Mouse (Mus musculus) layer of hippocampus, adult 8-10 months (tissue): ENCODE measurements at regions not wholly inside any gene's neighbourhood (a gene's known extent, or its start where the extent isn't known, plus 50 kb on each side); places are given as distances from the start of the nearest gene placed in this dataset.
A peak's percentile ranks its signal among the peaks of the same experiment; 100 is the strongest.

Experiments used
- DNase-seq, 2 experiments: peaks; one replicate each; pipeline ENCODE4 v3.0.0; 2022; ENCODE audit warnings: low spot score in 2 of 2

DNA sequence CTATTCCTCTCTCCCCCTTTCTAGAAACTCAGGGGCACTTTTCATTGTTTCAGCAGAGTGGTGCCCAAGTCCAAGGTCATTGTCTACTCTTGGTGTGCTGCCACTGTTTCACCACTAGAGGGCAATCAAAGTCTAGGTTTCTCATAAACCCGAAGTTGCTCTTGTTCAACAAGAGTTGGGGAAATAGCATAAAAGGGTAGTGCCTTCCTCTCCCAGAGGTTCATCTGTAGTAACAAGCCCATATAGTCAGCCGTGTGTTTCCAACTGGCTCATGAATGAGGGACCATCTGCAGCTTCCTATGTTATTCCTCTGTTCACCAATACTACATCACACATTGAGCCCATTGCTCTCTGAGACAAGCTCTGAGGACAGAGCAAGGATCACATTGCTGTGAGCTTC is 292.4 kb upstream of the Nrsn1 start:
- peak; percentile 23 to 46 for DNase-seq

DNA sequence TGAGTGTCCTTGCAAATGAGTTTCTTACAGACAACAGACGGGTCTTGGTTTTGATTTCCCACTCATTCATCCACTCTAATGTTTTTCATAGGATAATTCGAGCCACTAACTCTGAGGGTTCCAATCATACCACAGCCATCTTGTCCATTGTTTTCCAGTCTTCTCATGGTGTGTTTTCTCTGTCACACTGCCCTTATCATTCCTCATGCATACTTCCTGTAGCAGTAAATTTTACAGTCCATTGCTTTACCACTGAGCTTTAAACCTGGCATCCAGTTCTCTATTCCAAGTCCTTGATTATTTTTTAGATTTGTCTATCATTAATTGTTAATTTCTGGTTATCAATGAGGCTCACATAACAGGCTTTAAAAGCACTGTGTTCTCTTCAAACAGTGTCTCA is 290.0 kb upstream of the Nrsn1 start:
- DNase-seq, result no peak

DNA sequence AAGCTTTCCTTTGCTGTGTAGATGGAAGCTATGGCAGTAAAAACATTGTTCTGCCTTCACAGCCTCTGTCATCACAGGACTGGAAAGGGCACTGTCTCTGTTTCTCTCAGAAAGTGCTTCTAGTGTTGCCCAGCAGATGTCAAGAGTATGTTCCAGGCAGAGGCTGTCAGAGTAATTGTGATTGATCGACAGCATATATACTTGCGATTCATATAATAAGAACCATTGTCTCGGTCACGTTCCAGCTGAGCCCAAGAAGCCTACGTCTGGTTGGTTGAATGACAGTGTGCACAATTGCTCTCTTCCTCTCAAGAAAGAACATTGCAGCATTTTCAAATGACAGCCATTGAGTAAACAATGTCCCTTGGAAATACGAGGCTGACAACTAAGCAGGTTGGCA is 284.7 kb upstream of the Nrsn1 start:
- no peak for DNase-seq

DNA sequence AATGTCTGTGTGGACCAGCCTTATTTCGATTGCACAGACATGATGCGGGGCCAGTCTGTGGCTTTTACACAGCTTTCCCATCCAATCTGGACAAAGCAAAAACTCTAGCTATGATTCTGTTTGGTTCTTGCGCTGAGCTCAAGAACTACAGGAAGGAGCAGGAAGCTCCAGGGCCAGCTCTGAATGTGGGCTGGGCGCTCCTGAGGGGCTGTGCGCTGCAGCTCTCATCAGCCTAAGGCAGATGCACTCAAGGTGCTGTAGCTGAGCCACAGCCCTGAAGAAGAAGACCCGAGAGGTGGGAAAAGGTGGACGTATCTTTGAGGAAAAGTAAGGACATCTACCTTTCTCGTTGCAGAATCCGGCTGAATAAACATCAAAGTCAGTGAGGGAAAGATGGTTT is 278.2 kb upstream of the Nrsn1 start:
- no peak for DNase-seq

DNA sequence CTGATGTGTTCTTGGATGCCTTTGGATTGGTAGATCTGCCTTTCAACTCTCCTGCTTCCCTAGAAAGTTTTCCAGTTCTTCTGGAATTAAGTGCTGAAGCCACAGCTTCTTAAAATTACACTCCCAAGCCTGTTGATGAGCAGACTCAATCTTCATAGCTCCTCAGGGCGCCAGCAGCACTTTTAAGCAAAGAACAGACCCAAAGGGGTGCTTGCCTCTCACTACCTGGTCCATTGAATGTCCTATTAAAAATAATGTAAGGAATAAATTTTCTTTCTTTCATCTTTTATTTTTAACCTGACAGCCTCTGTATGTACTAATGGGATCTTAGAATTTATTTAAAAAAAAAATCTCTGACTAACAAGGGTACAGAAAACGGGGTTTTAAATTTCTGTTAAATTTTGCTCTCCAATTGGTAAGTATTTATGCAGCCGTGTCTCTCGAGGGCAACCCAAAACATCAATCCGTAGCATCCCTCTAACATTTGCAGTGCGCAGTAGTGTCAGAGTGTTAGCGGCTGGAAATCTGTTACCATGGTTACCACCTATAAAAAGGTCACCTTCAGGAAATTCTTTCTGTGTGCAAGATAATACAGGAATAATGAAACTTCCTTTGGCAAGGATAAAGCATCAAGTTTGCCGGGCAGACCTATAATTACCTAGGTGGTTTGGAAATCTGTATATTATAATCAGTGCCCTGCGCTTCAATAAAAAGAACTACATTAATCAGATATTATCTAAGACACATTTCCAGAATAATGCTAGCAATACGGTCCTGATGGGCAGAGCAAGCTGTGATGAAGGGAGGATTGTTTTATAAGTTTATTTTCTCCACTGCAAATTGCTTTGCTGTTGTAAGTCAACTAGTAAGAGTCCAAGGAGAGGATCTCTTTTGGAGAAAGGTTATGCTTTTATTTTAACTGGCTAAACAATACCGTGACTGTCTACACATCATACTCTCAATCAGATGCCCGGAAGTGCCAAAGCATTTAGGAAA is 277.1 kb upstream of the Nrsn1 start:
- no peak for DNase-seq

DNA sequence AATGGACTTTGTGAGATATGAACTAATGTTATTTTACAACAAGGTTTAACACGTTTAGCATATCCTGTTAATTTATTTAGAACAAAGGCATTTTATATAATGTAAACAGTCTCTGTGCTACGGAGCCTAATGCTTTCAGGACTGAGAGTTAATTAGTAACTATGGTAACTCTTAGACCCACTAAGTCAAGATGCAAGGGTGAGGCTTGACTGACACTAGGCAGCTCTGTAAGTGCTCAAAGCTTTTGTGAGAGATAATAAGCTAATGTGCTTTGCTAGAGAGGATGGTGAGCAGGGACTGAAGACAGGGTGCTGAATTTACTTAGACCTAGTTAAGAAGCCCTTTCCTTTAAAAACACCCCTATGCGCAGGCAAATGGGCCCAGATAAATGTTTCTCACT is 253.8 kb upstream of the Nrsn1 start:
- DNase-seq, result no peak

DNA sequence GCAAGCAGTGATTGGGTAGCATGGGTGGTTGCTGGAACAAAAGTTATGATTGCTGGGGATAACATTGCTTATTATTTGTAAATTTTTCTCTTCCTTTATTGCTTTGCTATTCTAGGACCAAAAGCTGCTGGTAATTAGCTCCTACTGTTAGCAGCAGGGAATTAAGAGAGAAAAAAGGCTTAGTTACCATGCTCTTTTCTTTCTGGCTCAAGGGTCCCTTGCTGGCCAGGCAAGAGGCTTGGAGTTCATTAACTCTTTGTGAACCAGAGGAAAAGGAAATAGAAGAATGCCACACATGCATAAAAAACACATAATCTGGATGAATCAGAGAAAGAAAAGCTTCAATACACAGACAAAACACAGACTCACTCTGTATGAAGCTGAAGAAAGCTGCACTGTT is 237.1 kb upstream of the Nrsn1 start:
- DNase-seq, result no peak

DNA sequence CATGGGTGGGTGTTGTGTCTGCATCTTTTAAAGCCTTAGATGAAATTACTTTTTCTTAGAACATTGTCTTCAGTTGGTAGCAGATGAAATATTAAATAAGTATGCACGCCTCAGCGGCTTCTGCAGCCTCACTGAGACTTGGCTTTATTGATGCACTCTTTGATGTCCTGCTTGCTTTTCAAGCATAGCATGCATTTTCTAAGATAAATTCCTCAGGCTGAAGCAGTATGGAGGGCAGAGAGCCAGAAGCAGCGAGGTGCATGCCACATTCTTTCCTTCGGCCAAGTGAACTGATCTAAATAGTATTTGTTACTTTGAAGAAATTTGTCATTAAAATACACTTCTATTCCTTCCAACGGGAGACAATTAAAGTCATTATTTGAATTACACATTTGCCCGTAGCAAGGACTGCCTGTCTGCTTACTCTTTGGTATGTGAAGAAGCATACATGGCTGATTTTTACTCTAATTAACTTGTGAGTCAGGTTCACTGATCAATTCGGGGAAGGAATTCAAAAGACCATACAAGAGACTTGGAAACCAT is 224.3 kb upstream of the Nrsn1 start:
- no peak for DNase-seq

DNA sequence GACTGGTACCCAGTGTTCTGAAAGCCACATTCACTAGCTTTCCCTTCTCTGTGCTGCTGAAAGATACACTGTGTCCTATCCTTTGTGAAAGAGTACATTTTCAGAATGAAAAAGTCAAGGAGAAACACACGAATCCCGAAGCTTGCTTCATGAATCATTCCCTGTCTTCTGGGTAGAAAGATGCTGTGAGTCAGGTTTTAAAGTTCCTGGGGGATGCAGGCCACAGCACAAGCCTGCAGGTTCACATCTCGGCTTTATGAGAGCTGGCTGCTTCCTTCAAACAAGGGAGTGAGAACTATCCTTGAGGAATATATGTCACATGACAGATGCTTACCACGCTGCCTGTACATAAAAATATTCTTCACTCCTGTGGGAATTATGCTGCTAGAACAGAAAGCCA is 219.7 kb upstream of the Nrsn1 start:
- DNase-seq, result no peak

DNA sequence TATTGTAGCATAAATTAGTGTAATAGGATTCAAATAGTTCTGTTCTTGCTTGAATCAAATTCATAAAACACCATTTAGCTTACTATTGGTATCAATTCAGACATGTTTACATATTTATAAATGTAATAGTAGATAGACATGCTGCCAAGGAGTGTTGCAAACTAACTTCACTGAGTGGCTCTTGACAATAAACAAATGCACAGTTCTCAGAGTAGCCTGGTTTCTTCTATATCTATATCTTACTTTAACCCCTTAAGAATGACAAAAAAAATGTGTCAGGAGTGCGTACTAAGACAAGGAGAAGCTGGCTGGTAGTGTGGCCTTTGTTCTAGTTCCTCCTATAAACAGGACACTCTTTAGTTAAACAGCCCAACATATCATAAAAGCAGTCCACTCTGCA is 213.0 kb upstream of the Nrsn1 start:
- DNase-seq, result no peak

DNA sequence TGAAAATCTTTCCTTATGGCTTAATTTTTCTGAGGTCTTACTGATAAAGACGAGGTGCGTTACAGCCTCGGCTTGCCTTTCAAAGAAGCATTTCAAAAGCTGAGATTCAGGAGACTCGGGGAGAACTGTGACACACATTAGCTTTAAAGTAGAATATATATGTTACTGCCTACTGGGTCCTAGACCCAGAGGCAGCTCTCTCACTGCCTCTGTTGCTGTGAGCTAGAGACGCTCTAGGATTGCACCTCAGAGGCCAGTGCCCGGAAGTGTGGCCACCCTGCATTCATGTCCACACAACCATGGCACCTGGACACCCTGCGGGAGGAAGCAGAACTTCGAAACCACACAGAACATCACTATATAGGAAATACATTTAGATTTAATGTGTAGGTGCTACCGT is 181.6 kb upstream of the Nrsn1 start:
- DNase-seq, result no peak

DNA sequence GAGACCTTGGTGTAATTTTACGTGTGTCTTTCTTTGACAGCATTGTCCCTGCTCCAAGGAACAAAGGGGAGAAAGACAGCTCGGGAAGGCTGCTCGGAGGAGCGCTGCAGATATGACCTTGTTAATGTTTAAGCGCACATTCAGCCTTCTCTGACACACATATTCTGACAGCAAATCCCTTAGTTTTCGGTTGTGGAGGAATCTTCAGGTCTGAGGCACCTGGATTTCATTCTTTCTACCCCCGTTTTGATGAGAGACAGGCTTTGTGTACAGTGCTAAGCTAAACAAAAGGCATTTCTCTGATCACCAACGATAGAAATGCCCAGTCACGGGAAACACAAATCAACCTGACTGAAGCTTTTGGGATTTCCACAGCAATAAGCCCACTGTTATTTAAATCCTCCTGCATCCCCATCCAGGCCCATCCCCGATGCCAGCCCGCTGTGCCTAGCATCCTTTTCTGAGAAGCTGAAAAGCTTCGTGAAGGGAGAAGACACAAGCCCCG is 181.1 kb upstream of the Nrsn1 start:
- DNase-seq, result no peak

DNA sequence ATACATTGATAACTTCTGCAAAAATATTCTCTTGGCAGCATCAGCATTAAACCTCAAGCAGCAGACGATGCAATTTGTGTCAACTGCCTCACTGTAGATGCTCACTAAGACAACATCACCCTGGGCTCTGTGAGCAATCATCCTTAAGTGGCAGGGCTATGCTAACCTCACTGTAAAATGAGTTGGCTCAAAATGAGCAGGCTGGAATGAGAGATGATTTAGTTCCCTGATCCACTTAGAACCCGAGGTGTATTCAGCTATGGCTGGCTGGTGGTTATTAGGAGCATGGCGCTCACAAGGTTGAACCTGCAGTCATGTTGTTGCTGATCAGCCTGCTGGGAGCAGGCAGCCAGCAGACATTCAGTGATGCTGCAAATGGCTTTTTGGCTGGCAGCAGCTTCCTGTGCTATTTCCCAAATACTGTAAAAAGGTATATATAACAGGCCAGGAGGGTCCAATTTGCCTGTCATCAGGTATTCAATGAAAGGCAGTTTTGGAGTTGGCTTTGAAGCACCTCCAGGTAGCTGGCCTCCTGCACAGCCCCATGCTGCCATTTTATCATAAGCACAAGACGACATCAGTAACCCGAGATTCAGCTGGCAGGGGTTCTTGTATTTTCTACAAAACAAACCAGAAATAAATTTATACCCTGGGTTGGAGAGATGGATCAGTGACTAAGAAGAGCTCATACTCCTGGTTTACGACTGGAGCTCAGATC is 159.6 kb upstream of the Nrsn1 start:
- no peak for DNase-seq

DNA sequence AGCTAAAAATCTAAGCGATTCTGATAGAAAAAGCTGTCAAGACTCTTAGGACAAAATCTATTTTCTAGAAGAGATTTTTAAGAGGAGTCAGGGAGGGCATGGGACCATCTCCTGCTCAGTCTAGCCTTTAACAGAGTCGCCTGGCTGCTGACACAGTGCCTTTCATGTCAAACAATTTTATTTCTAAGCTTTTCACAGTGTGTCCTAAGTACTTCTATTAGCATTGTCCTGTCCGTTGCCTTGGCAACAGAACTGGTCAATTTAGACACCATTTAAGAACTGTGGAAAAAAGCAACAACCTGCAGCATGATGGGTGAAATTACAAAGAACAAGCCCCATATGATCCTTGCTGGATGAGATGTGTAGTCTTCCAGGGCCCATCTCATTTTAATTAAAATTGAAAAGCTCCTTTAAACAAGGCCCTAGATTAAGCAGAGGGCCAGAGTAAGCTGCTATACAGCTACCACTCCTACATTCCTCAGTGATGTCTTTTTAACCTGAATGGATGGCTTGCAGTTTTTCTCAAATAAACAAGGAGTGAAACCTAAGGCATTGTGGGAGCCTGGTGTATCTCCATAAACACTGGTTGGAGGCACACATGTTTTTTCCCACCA is 133.0 kb upstream of the Nrsn1 start:
- no peak for DNase-seq

DNA sequence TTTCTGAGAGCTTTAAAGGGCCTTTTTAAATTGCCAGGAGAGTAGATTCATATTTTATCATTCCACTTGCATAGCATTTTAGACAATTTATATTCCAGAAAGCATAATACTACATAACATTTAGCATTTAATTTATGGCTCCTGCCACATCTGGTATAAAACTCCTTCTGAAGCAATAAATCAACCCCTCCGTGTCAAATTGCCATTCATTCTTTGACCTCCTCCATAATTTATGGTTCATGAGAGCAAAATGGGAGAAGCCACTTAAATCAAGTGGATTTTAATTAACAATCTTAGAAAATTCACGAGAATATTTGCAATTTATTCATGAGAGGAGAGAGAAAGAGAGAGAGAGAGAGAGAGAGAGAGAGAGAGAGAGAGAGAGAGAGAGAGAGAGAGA is 132.4 kb upstream of the Nrsn1 start:
- DNase-seq, result no peak

DNA sequence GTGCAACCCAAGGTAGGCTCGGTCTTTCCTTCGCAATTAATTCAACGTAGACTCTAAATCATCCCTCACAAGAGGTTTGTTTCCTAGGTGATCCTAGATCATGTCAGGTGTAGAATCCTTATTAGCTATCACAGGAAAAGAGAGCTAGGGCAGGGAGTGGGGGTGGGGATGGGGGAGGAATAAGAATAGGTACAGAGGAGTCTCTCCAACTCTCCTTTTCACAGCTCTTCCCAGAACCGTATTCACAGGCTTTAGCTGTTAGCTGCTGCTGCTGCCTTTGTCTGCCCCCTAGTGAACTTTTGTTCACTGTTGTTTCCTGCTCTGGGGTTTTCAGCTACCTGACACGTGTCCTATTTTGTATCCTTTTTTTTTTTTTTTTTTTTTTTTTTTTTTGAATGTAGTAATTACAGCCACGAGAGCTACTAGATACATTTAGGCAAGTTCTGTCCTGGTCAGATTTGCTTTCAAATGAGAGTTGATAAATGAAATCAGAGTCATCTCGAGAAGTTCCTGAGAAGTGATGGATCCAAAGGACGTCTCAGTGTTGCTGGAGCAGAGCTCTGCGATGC is 131.7 kb upstream of the Nrsn1 start:
- no peak for DNase-seq

DNA sequence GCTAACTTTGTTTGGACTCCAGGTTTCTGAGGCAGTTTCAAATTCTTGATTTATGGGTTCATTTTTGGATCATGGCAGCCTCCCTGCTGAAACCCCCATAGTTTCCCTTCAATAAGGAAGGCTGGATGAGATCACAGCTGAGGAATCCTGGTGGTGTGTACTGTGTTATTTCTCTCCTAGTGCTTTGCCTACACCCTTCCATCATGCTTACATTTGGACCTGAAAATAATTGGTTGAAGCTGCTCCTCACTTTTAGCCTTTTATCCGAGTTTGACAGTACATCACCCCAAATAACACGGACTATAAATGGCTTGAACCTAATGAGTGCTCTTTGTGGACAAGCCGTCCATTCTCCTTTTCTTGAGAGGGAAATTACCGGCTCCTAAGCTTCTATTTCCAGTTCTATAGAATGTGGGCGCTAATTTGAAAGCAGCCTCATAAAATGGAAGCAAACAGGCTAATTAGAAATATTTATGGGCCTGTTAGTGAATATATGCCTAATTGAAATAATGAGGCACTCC is 122.5 kb upstream of the Nrsn1 start:
- no peak for DNase-seq

DNA sequence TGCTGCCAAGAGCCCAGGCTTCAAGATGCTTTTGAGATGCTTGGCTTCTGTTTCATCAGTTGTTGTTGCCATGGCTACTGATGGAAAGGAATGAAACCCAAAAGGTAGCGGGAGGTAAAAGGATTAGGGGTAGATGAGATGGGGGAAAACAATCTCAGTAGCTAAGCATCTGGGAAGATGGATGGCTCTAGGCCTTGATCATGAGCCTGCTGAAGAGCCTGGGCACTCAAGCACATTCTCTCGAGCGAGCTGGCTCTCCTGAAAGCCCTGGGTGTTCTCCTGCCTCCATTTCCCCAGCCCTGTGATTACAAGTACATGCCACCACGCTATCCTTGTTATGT is 92.3 kb upstream of the Nrsn1 start:
- no peak for DNase-seq

DNA sequence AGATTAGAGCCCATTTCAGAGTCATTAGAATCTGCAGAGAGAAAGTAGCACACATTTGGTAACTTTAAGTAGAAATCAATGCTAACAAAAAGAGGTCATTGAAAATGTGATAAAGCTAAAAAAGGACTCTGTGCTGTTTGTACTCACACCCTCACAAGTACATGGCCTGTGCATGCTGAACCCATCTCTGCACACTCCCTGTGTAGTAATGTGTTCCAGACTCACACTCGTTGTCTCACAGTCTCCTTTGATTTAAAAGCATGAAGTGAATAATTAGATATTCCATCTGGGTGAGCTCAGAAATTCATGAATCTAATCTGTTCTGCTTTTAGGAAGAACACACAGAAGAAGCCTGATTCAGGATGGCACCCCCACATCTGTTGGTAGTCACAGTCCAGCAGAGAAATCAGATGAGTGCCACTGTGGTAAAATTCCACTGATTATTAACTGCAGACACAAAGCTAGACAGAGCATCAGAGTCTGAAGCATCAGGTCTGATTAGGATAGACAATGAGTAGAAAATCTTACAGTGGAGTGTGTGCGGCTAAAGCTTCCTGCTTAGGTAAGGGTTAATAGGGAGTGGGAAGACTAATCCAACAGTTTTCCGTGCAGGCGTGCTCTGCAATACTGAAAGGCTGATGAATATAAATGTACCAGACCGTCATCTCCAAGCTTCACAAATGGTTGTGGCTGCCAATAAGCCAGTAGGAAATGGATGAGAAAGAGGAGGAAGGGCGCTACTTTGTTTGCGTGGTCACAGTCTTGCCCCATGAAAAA is 91.7 kb upstream of the Nrsn1 start:
- DNase-seq, result peak; percentile 65 to 69

DNA sequence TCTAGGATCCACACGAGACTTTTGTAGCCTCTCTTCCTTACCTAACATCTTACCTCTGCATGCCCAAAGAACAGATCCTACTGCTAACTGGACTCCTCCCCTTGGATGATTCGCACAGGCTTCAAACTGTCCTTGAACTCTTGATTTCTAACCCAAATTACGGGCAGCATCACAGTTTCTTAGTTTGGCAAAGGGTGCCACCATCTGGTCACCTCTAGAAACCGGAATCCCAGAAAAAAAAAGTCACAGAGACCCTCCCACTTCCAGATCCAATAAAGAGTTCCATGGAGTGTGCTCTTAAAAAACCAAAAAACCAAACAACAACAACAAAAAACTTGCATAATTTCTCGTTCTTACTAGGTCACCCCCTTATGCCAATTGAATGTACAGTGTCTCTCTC is 77.3 kb upstream of the Nrsn1 start:
- no peak for DNase-seq

DNA sequence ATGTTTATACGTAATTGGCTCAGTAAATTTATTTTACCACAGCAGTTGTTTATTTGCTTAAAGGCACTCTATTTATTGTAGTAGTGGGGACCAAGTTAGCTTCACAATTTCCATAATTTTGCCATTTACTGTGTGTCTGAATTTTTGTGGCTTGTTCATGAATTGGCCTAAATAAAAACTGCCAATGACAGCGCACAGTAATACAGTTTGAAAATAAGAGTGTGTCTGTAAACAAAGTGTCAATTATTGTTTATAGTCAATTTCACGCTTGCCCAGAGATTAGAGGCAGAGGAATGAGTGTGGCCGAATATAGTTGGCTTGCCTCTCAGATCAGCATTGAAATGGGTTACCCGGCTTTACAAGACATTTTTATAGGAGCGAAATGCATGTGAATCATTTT is 73.0 kb upstream of the Nrsn1 start:
- DNase-seq, result no peak
